In the genomic region with DNA sequence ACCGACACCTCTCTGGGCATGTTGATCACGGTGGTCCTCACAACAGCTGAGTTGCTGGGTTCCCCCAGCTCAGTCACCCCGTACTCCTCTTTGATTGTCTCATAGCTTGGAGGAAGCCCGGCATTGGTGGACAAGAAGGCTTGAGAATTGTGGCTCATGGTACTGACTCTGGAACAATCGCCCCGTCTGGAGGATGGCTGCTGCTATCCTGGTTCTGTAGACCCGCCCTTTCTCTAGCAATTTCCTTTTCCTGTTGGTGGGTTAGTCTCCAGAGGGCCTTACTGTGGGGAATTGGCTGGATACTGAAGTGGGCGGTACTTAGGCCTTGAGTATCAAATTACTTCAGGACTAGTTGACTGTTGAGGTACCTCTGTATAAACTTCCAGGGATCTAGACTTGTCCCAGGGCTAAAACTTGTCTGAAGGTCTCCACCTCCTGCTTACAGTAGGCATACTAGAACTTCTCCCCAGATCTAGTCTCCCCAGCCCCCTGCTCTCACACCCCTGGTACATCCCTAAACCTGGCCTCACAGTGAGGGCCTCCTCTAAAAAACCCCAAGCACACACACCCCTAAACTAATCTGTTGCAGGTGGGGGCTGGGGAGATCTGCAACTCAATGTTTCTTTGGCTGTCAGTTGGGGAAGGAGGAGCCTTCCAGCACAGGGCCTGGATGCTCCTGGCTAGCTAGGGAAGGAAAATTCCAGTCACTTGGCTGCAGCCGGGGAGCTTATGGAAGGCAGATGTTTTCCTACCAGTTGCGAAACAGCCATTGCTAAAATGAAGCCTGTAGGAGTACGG, we compare ENCODE assay signal across 8 mouse cellular contexts. TPM values are rescaled to one million over a fixed set of nuclear protein-coding genes. Genes with fewer than 3 reads are reported as not detected.
A peak's percentile ranks its signal among the peaks of the same experiment; 100 is the strongest.
DNase-seq lines count a peak whose midpoint lies in the region; ATAC-seq and TF ChIP-seq lines count a peak whose summit lies in the region.

A gene (minus strand): TSS at position 180 of the 798 bp plus-strand sequence.
A gene (minus strand): TSS at position 230 of the 798 bp plus-strand sequence.

- DNase-seq in ovary, adult 18-20 months (ENCODE audit: low spot score): peak; percentile 79
- DNase-seq in ovary, postnatal 10 days (ENCODE audit: low spot score): no peak
- DNase-seq in embryo, embryonic 11.5 days (ENCODE audit: low read depth, low spot score): peak; percentile 73
- peak; percentile 81 to 89 for DNase-seq in heart, adult 2 months
- DNase-seq in kidney, adult 11 months: peak; percentile 92
- DNase-seq in cerebellum, adult 8-10 months: no peak

- peak; percentile 96 for TF ChIP-seq POLR2A in heart, adult 2 months (IDR thresholded peaks at IDR 0.05; ENCODE audit: insufficient read depth, low read depth, low read length)

- intact Hi-C loops in heart, adult 2 months (cut with DNase I): loop anchor here (5.0 kb wide), 1 partner anchor 49 kb away; no protein-coding TSS in a partner anchor

- peaks cover 3% of the 10 kb centered on the region; the same call in 1 of the 2 replicates for H3K36me3 ChIP-seq in heart, adult 2 months (ENCODE audit: control insufficient read depth, insufficient read depth, low read length)
- no peaks in the 10 kb centered on the region for H3K36me3 ChIP-seq in liver, embryonic 16.5 days (ENCODE audit: control insufficient read depth, insufficient read depth)
- no peaks in the 10 kb centered on the region for H3K36me3 ChIP-seq in neural tube, embryonic 13.5 days

- 12% methylated on average over 11 of the region's 11 CpGs for WGBS in heart, adult 2 months
- WGBS in liver, embryonic 16.5 days (ENCODE audit: insufficient replicate concordance): 13% methylated on average over 11 of the region's 11 CpGs
- 26% methylated on average over 11 of the region's 11 CpGs for WGBS in neural tube, embryonic 13.5 days

- no peaks in the 10 kb centered on the region for H3K9me3 ChIP-seq in liver, embryonic 16.5 days (replicated peaks; ENCODE audit: control insufficient read depth, low read length)
- H3K9me3 ChIP-seq in neural tube, embryonic 13.5 days: no peaks in the 10 kb centered on the region

- peaks cover 28% of the 10 kb centered on the region for H3K4me1 ChIP-seq in heart, adult 2 months (ENCODE audit: control insufficient read depth, insufficient read depth, low read length)
- peaks cover 17% of the 10 kb centered on the region for H3K4me1 ChIP-seq in liver, embryonic 16.5 days (ENCODE audit: control insufficient read depth, low read depth, low read length)
- peaks cover 34% of the 10 kb centered on the region for H3K4me1 ChIP-seq in neural tube, embryonic 13.5 days (replicated peaks)

- TF ChIP-seq EP300 in heart, adult 2 months (IDR thresholded peaks at IDR 0.05; ENCODE audit: insufficient read depth, low read depth, low read length): peak; percentile 90

- peak within 1 kb of the TSS; percentile 95 for H3K27ac ChIP-seq in heart, adult 2 months
- peak within 1 kb of the TSS; percentile 78 for H3K27ac ChIP-seq in liver, embryonic 16.5 days (ENCODE audit: low read length)
- H3K27ac ChIP-seq in neural tube, embryonic 13.5 days (replicated peaks): peak within 1 kb of the TSS; percentile 38

- H3K79me2 ChIP-seq in heart, adult 2 months (replicated peaks; ENCODE audit: control insufficient read depth, insufficient read depth, low read length): no peaks in the 10 kb centered on the region

- H3K27me3 ChIP-seq in heart, adult 2 months (ENCODE audit: control insufficient read depth, insufficient read depth, low read length): no peaks in the 10 kb centered on the region
- no peaks in the 10 kb centered on the region for H3K27me3 ChIP-seq in liver, embryonic 16.5 days (ENCODE audit: control insufficient read depth, insufficient read depth, low read depth, low read length)
- no peaks in the 10 kb centered on the region for H3K27me3 ChIP-seq in neural tube, embryonic 13.5 days

- H3K9ac ChIP-seq in heart, adult 2 months (ENCODE audit: low read depth, low read length): peak within 1 kb of the TSS; percentile 67
- peak within 1 kb of the TSS; percentile 58 for H3K9ac ChIP-seq in liver, embryonic 16.5 days (ENCODE audit: low read depth, low read length)
- peak within 1 kb of the TSS; percentile 62 for H3K9ac ChIP-seq in neural tube, embryonic 13.5 days

- H3K4me3 ChIP-seq in heart, adult 2 months: peak within 1 kb of the TSS; percentile 69
- peak within 1 kb of the TSS; percentile 59 for H3K4me3 ChIP-seq in liver, embryonic 16.5 days (ENCODE audit: low read depth, low read length)
- H3K4me3 ChIP-seq in neural tube, embryonic 13.5 days: peak within 1 kb of the TSS; percentile 35

- peak within 1 kb of the TSS; percentile 59 for H3K4me2 ChIP-seq in liver, embryonic 16.5 days (ENCODE audit: low read depth, low read length)
- H3K4me2 ChIP-seq in neural tube, embryonic 13.5 days: peak within 1 kb of the TSS; percentile 55

- TF ChIP-seq CTCF in heart, adult 2 months (IDR thresholded peaks at IDR 0.05): no peak

- ATAC-seq in liver, embryonic 16.5 days (ENCODE audit: low read depth): peak; percentile 76
- ATAC-seq in neural tube, embryonic 13.5 days (ENCODE audit: low read depth): no peak

RNA-seq across cellular contexts. Expression of the first gene that starts in this region (rescaled TPM):
- not detected for total RNA-seq in heart, adult 2 months (2021)
- polyA plus RNA-seq in heart, adult 2 months (2012; rRNA removed): not detected in 2 replicates
- polyA plus RNA-seq in liver, embryonic 16.5 days (2015; fragmentation: Nextera tagmentation; extraction: Ambion mirVana): not detected in 2 replicates
- polyA plus RNA-seq in neural tube, embryonic 13.5 days (2015; fragmentation: Nextera tagmentation; extraction: Ambion mirVana): not detected in 2 replicates

RNA-seq across cellular contexts. Expression of the second gene that starts in this region (rescaled TPM):
- 100 to 1,000 TPM; 107 to 113 TPM for total RNA-seq in heart, adult 2 months (2021)
- polyA plus RNA-seq in heart, adult 2 months (2012; rRNA removed): 368 and 425 TPM in 2 replicates
- polyA plus RNA-seq in liver, embryonic 16.5 days (2015; fragmentation: Nextera tagmentation; extraction: Ambion mirVana): 391 and 458 TPM in 2 replicates
- 271 and 311 TPM in 2 replicates for polyA plus RNA-seq in neural tube, embryonic 13.5 days (2015; fragmentation: Nextera tagmentation; extraction: Ambion mirVana)

Comparison
In these comparisons a context has a peak if more than half of its experiments do, and no peak if none do; other contexts are left out.
1. DNase-seq: peak in ovary, adult 18-20 months (single experiment), embryo, embryonic 11.5 days (single experiment), heart, adult 2 months (2 of 2) and kidney, adult 11 months (single experiment); none in ovary, postnatal 10 days (single experiment) and cerebellum, adult 8-10 months (single experiment).
2. H3K27ac ChIP-seq: peak in every context shown above with its lines; median percentile 95 in heart, adult 2 months; 78 in liver, embryonic 16.5 days; 38 in neural tube, embryonic 13.5 days.
3. Peak in every context shown above with its lines, with median percentiles within 50 percentile points of each other: H3K4me3 ChIP-seq and H3K9ac ChIP-seq.